Mouse (Mus musculus): ENCODE measurements around the gene Cdc20b. TPM values are rescaled to one million over a fixed set of nuclear protein-coding genes. Genes with fewer than 3 reads are reported as not detected.

Gene Cdc20b
- polyA plus RNA-seq (2012; rRNA removed; ENCODE audit: low replicate concordance): not detected in 2 replicates

DNA sequence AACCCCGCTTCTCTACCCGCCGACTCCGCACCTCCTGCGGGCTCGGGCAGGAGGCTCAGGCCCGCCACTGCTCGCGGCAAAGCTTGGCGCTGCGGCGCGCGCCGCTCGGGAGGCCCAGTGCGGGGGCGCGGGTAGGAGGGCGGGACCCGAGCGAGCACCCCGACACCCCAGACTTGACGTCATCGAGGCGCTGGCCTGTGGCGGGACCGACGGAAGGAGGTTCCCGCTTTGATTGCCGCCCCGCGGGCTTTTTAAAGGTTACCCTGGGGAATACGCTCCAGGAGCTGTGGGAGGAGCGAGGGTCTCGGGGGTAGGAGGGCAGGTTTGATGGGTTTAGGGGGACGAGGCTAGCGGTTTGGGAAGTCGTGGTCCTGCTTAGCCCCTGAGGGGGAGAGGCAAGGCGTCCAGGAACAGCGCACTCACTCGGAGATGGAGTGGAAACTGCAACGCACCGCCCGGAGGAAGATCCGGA, at the start of gene Cdc20b:
Cdc20b (plus strand) TSS at position 162 of the 472 bp plus-strand sequence.

GRCm38 (mm10) chr13:112987532-112987943, 47.4 kb upstream of the Cdc20b start, which contains the start of gene Ccno:
Gene Ccno (plus strand): TSS chr13:112987802.

GRCm38 (mm10) chr13:112993531-112994152, 41.3 kb upstream of the Cdc20b start, which contains the start of gene Mcidas:
Gene Mcidas (plus strand): TSS chr13:112993845.

GRCm38 (mm10) chr13:113046211-113046883, 11.4 kb downstream of the Cdc20b start, which contains the start of gene Gpx8:
Gene Gpx8 (minus strand): TSS chr13:113046410.

GRCm38 (mm10) chr13:113100879-113101278, 66.0 kb downstream of the Cdc20b start, which contains the start of gene Gzma:
Gene Gzma (minus strand): TSS chr13:113100981.

Other genes with a start within 250 kb of the Cdc20b start
- 60.2 and 108 TPM in 2 replicates for gene Plpp1, start 234.3 kb upstream of the Cdc20b start, polyA plus RNA-seq (2012; rRNA removed; ENCODE audit: low replicate concordance)
- 0.51 and 0.93 TPM in 2 replicates for gene Mtrex, start 107.7 kb upstream of the Cdc20b start, polyA plus RNA-seq (2012; rRNA removed; ENCODE audit: low replicate concordance)
- gene Dhx29, start 107.7 kb upstream of the Cdc20b start, polyA plus RNA-seq (2012; rRNA removed; ENCODE audit: low replicate concordance): 0.36 and 0.46 TPM in 2 replicates
- 0.32 and 0.76 TPM in 2 replicates for gene Ccno, start 47.3 kb upstream of the Cdc20b start, polyA plus RNA-seq (2012; rRNA removed; ENCODE audit: low replicate concordance)
- gene Mcidas, start 41.3 kb upstream of the Cdc20b start, polyA plus RNA-seq (2012; rRNA removed; ENCODE audit: low replicate concordance): 0.05 TPM in 1 of 2 replicates, not detected in the other
- gene Gpx8, start 11.3 kb downstream of the Cdc20b start, polyA plus RNA-seq (2012; rRNA removed; ENCODE audit: low replicate concordance): 0.48 TPM in 1 of 2 replicates, not detected in the other
- gene Gzma, start 65.9 kb downstream of the Cdc20b start, polyA plus RNA-seq (2012; rRNA removed; ENCODE audit: low replicate concordance): 4.6 and 8.6 TPM in 2 replicates
- 1.3 TPM in 2 replicates for gene Esm1, start 174.5 kb downstream of the Cdc20b start, polyA plus RNA-seq (2012; rRNA removed; ENCODE audit: low replicate concordance)
- gene Gzmk, start 190.8 kb downstream of the Cdc20b start, polyA plus RNA-seq (2012; rRNA removed; ENCODE audit: low replicate concordance): 0.17 TPM in 1 of 2 replicates, not detected in the other